In the genomic region with DNA sequence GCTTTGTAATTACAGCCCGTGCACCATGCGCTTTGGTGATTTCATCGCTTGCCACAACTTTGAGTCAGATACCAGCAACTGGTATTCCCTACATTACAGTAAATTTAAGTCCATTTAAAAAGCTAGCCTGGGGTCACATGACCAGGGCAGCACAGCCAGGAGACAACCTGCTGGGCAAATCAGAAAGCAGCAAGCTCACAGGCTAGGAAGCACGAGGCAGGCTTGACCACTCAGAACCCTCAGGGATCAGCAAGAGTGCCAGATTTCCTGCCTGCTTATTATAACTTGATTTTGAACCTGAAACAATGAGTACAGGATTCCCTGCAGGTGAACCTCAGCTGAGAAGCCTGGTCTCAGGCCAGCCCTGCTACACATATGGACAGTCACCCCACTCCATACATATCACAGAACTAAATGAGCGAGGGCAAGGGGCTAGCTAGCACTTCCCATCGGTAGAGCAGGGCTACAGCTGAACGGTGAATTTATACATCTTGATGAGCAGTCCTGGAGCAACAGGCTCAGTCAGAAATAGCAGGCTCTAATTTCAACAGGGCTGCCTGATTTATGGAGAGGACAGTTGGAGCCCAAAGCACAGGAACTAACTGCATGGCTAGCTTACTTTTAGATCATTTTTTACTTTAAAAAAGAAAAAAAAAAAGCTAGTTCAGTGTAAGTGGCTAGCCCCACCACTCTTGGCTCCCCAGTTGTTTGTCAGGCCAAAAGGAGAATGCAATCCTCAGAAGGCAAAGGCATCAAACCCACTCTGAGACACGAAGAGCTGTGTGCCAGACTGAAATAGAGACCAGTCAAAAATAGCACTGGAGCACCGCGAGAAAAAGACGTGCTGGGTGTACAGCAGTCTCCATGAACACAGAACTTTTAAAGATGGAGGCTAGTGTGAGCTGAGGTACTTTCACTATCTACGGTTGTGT, we compare ENCODE assay signal across 20 mouse cellular contexts. TPM values are rescaled to one million over a fixed set of nuclear protein-coding genes. Genes with fewer than 3 reads are reported as not detected.
DNase-seq lines count a peak whose midpoint lies in the region; ATAC-seq and TF ChIP-seq lines count a peak whose summit lies in the region.
"Had no signal": no experiment of that assay in that cellular context is flagged by ENCODE, and none has a peak within 500 bp of the region (broad histone marks: within the 10 kb centered on the region; RNA-seq: fewer than 3 reads in every experiment).

No protein-coding gene starts in this region.

- 0 out of 2 replicates have a peak, but pooled peaks cover 5% of the 10 kb centered on the region for H3K27me3 ChIP-seq in heart, embryonic 10.5 days (ENCODE audit: insufficient read depth, poor library complexity, severe bottlenecking)
- no peaks in the 10 kb centered on the region for H3K27me3 ChIP-seq in kidney, embryonic 16.5 days (ENCODE audit: insufficient read depth, low read length)
- peaks cover 37% of the 10 kb centered on the region for H3K27me3 ChIP-seq in limb, embryonic 10.5 days (ENCODE audit: low read depth, poor library complexity, severe bottlenecking)
- H3K27me3 ChIP-seq in small intestine, adult 2 months (ENCODE audit: control insufficient read depth, insufficient read depth, low read length), result no peaks in the 10 kb centered on the region
- H3K27me3 ChIP-seq in liver, embryonic 11.5 days (replicated peaks; ENCODE audit: control insufficient read depth, insufficient read depth, low read length), result peaks cover 5% of the 10 kb centered on the region
- H3K27me3 ChIP-seq: hindbrain, embryonic 15.5 days; liver, embryonic 15.5 days; neural tube, embryonic 12.5 days had no signal

- 65% methylated on average over 12 of the region's 12 CpGs for WGBS in heart, embryonic 10.5 days
- WGBS in kidney, embryonic 16.5 days, result 44% methylated on average over 12 of the region's 12 CpGs
- 67% methylated on average over 12 of the region's 12 CpGs for WGBS in limb, embryonic 10.5 days
- 60% methylated on average over 12 of the region's 12 CpGs for WGBS in small intestine, adult 2 months
- WGBS in liver, embryonic 11.5 days, result 77% methylated on average over 12 of the region's 12 CpGs

- H3K4me1 ChIP-seq in heart, embryonic 10.5 days, result peaks cover 43% of the 10 kb centered on the region
- peaks cover 74% of the 10 kb centered on the region for H3K4me1 ChIP-seq in kidney, embryonic 16.5 days (ENCODE audit: insufficient read depth, low read length)
- H3K4me1 ChIP-seq in limb, embryonic 10.5 days, result peaks cover 67% of the 10 kb centered on the region
- H3K4me1 ChIP-seq in small intestine, adult 2 months (ENCODE audit: control insufficient read depth, insufficient read depth, insufficient read length, low read length), result peaks cover 8% of the 10 kb centered on the region; the same call in 1 of the 2 replicates
- 0 out of 2 replicates have a peak, but pooled peaks cover 2% of the 10 kb centered on the region for H3K4me1 ChIP-seq in liver, embryonic 11.5 days (replicated peaks; ENCODE audit: control insufficient read depth, insufficient read depth, low read length)

- ATAC-seq in kidney, embryonic 16.5 days (ENCODE audit: low FRiP score, low TSS enrichment), result peak; percentile 39; the same call in 1 of the 2 replicates
- ATAC-seq in liver, embryonic 11.5 days (replicated peaks; ENCODE audit: low FRiP score), result no peak

- no peak for DNase-seq in heart, embryonic 10.5 days (ENCODE audit: low spot score)
- no peak for DNase-seq in heart, postnatal 14 days
- DNase-seq in kidney, adult 18-20 months, result no peak
- no peak for DNase-seq in limb, embryonic 10.5 days (ENCODE audit: low spot score)
- DNase-seq in liver, embryonic 11.5 days (ENCODE audit: low spot score), result no peak
- no peak for DNase-seq in ovary, postnatal 36 days (ENCODE audit: low spot score)
- DNase-seq: adrenal gland, postnatal 25 days; cerebellum, adult 9-11 months; embryo, embryonic 11 days; kidney, adult 9 months; lung, postnatal 10 days; retina, postnatal 1 day; thymus, postnatal 4 days had no signal

- no peak for TF ChIP-seq POLR2A in small intestine, adult 2 months (IDR thresholded peaks at IDR 0.05; ENCODE audit: low read depth, low read length)

- intact Hi-C loops in heart, postnatal 14 days (cut with DNase I), result loop anchor here (5.0 kb wide), 1 partner anchor 35 kb away; no protein-coding TSS in a partner anchor

- H3K36me3 ChIP-seq in heart, embryonic 10.5 days, result no peaks in the 10 kb centered on the region; the same call in 1 of the 2 replicates
- H3K36me3 ChIP-seq in kidney, embryonic 16.5 days (ENCODE audit: insufficient read depth, low read length), result no peaks in the 10 kb centered on the region
- H3K36me3 ChIP-seq in limb, embryonic 10.5 days, result peaks cover 20% of the 10 kb centered on the region
- peaks cover 22% of the 10 kb centered on the region for H3K36me3 ChIP-seq in small intestine, adult 2 months (ENCODE audit: control insufficient read depth, insufficient read depth, low read length)
- no peaks in the 10 kb centered on the region for H3K36me3 ChIP-seq in liver, embryonic 11.5 days (ENCODE audit: control insufficient read depth, insufficient read depth, low read length)
- H3K36me3 ChIP-seq: hindbrain, embryonic 15.5 days; liver, embryonic 15.5 days had no signal

- H3K9ac ChIP-seq in kidney, embryonic 16.5 days (replicated peaks; ENCODE audit: low read length), result no peak overlapping the region
- no peak overlapping the region for H3K9ac ChIP-seq in liver, embryonic 11.5 days (ENCODE audit: low read depth, low read length)
- H3K9ac ChIP-seq: hindbrain, embryonic 15.5 days; liver, embryonic 15.5 days; neural tube, embryonic 12.5 days had no signal

- no peaks in the 10 kb centered on the region for H3K9me3 ChIP-seq in heart, embryonic 10.5 days
- no peaks in the 10 kb centered on the region for H3K9me3 ChIP-seq in kidney, embryonic 16.5 days (ENCODE audit: low read length)
- no peaks in the 10 kb centered on the region for H3K9me3 ChIP-seq in limb, embryonic 10.5 days (replicated peaks)
- H3K9me3 ChIP-seq in liver, embryonic 11.5 days (ENCODE audit: control insufficient read depth, low read length), result no peaks in the 10 kb centered on the region
- H3K9me3 ChIP-seq: hindbrain, embryonic 15.5 days; liver, embryonic 15.5 days; neural tube, embryonic 12.5 days had no signal

- H3K4me3 ChIP-seq in heart, embryonic 10.5 days, result no peak overlapping the region
- no peak overlapping the region for H3K4me3 ChIP-seq in kidney, embryonic 16.5 days (ENCODE audit: low read length)
- H3K4me3 ChIP-seq in limb, embryonic 10.5 days, result no peak overlapping the region
- no peak overlapping the region for H3K4me3 ChIP-seq in small intestine, adult 2 months (ENCODE audit: low read depth, low read length)
- H3K4me3 ChIP-seq in liver, embryonic 11.5 days (ENCODE audit: low read depth, low read length), result no peak overlapping the region
- H3K4me3 ChIP-seq: erythroblast, embryonic 14.5 days; hindbrain, embryonic 15.5 days; liver, embryonic 15.5 days; neural tube, embryonic 12.5 days had no signal

- H3K4me2 ChIP-seq in kidney, embryonic 16.5 days (replicated peaks; ENCODE audit: low read depth, low read length), result peak overlapping the region; percentile 17; the same call in 1 of the 2 replicates
- no peak overlapping the region for H3K4me2 ChIP-seq in liver, embryonic 11.5 days
- H3K4me2 ChIP-seq: heart, embryonic 11.5 days; hindbrain, embryonic 15.5 days; liver, embryonic 15.5 days; neural tube, embryonic 12.5 days had no signal

- H3K27ac ChIP-seq in heart, embryonic 10.5 days, result peak overlapping the region; percentile 59; the same call in 1 of the 2 replicates
- H3K27ac ChIP-seq in kidney, embryonic 16.5 days (ENCODE audit: low read length), result peak overlapping the region; percentile 36
- H3K27ac ChIP-seq in limb, embryonic 10.5 days, result peak overlapping the region; percentile 55; the same call in 1 of the 2 replicates
- 0 out of 2 replicates have a peak overlapping the region, but pooled peaks have one; percentile 24 for H3K27ac ChIP-seq in small intestine, adult 2 months (ENCODE audit: insufficient read depth, low read depth, low read length)
- H3K27ac ChIP-seq in liver, embryonic 11.5 days (ENCODE audit: low read depth, low read length), result no peak overlapping the region
- H3K27ac ChIP-seq: hindbrain, embryonic 15.5 days; liver, embryonic 15.5 days; neural tube, embryonic 12.5 days had no signal

- no peak for TF ChIP-seq CTCF in small intestine, adult 2 months (IDR thresholded peaks at IDR 0.05; ENCODE audit: extremely low read depth, insufficient read length, insufficient replicate concordance, low read depth, low read length)

RNA-seq across cellular contexts. Expression of a gene that starts 42.5 kb away (rescaled TPM):
- 9.7 and 11.8 TPM in 2 replicates for polyA plus RNA-seq in heart, embryonic 10.5 days (2016; fragmentation: Nextera tagmentation; extraction: Ambion mirVana)
- total RNA-seq in heart, postnatal 14 days (2021), result 10 to 100 TPM; 37.8 to 38.6 TPM
- polyA plus RNA-seq in kidney, embryonic 16.5 days (2015; fragmentation: Nextera tagmentation; extraction: Ambion mirVana), result 6.3 and 7.4 TPM in 2 replicates
- 13.7 and 15.7 TPM in 2 replicates for polyA plus RNA-seq in limb, embryonic 10.5 days (2016; fragmentation: Nextera tagmentation; extraction: Ambion mirVana)
- 20.5 and 29.8 TPM in 2 replicates for polyA plus RNA-seq in small intestine, adult 2 months (2012; rRNA removed)
- polyA plus RNA-seq in liver, embryonic 11.5 days (2014; fragmentation: Nextera tagmentation; extraction: Ambion mirVana), result 2.9 and 4.3 TPM in 2 replicates
